In the genomic region with DNA sequence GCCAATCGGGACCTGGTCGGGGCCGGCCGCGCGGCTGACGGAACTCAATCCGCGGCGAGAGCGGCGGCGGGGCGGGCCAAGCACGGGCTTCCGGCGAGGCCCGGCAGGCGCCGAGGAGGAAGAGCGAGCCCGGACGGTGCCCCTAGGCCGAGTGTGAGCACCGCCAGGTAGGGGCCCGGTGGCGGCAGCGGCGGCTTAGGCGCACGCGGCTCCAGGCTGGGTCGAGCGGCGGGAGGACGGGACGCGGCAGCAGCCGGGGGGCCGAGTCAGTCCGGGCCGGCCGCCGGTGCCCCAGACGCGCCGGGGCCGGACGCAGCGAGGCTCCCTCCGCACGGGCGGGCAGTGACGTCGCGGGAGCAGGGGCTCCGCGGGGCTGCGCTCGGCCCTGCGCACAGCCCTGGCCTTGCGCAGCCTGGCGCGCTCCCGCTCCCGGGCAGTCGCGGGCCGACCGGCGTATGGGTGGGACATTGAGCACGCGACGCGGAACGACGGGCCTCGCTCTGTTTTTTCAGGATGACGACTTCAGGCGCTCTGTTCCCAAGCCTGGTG, we compare ENCODE assay signal across 7 mouse cellular contexts. TPM values are rescaled to one million over a fixed set of nuclear protein-coding genes. Genes with fewer than 3 reads are reported as not detected.
DNase-seq lines count a peak whose midpoint lies in the region; ATAC-seq and TF ChIP-seq lines count a peak whose summit lies in the region.

No protein-coding gene starts in this region.

- peaks cover 20% of the 10 kb centered on the region for H3K4me1 ChIP-seq in liver, adult 2 months (ENCODE audit: control insufficient read depth, insufficient read depth, low read length)
- H3K4me1 ChIP-seq in brown adipose tissue, adult 24 weeks (ENCODE audit: control insufficient read depth, insufficient read depth, insufficient read length, low read length), result peaks cover 11% of the 10 kb centered on the region
- H3K4me1 ChIP-seq in forebrain, embryonic 14.5 days (ENCODE audit: control insufficient read depth, insufficient read depth, low read length), result peaks cover 10% of the 10 kb centered on the region
- peaks cover 19% of the 10 kb centered on the region for H3K4me1 ChIP-seq in liver, embryonic 16.5 days (ENCODE audit: control insufficient read depth, low read depth, low read length)

- H3K36me3 ChIP-seq in liver, adult 2 months (ENCODE audit: control insufficient read depth, insufficient read depth, low read length), result peaks cover 5% of the 10 kb centered on the region; the same call in 1 of the 2 replicates
- peaks cover 40% of the 10 kb centered on the region for H3K36me3 ChIP-seq in forebrain, embryonic 14.5 days (ENCODE audit: control insufficient read depth, insufficient read depth, low read length)
- peaks cover 13% of the 10 kb centered on the region for H3K36me3 ChIP-seq in liver, embryonic 16.5 days (ENCODE audit: control insufficient read depth, insufficient read depth)

- peak overlapping the region; percentile 91 for H3K4me3 ChIP-seq in liver, adult 2 months (ENCODE audit: insufficient read depth, low read depth, low read length)
- peak overlapping the region; percentile 92 for H3K4me3 ChIP-seq in brown adipose tissue, adult 24 weeks (ENCODE audit: insufficient read depth, low read depth, low read length)
- H3K4me3 ChIP-seq in forebrain, embryonic 14.5 days (ENCODE audit: low read depth, low read length), result peak overlapping the region; percentile 97
- H3K4me3 ChIP-seq in liver, embryonic 16.5 days (ENCODE audit: low read depth, low read length), result peak overlapping the region; percentile 97

- peak overlapping the region; percentile 98 for H3K4me2 ChIP-seq in forebrain, embryonic 14.5 days (ENCODE audit: low read length)
- H3K4me2 ChIP-seq in liver, embryonic 16.5 days (ENCODE audit: low read depth, low read length), result peak overlapping the region; percentile 89

- TF ChIP-seq CTCF in liver, adult 2 months (IDR thresholded peaks at IDR 0.05; ENCODE audit: low read depth, low read length), result no peak

- ATAC-seq in forebrain, embryonic 14.5 days, result peak; percentile 70
- ATAC-seq in liver, embryonic 16.5 days (ENCODE audit: low read depth), result peak; percentile 71

- DNase-seq in liver, adult 2 months (ENCODE audit: extremely low read depth, low read depth, low spot score), result no peak
- no peak for DNase-seq in liver
- DNase-seq in forebrain, embryonic 14.5 days (ENCODE audit: low spot score), result peak; percentile 33
- no peak for DNase-seq in ovary, postnatal 14 days (ENCODE audit: low spot score)
- no peak for DNase-seq in thymus, postnatal 14 days

- TF ChIP-seq POLR2A in liver, adult 2 months (IDR thresholded peaks at IDR 0.05; ENCODE audit: extremely low read depth, insufficient read depth, low read length), result peak; percentile 77; the same call in 1 of the 2 replicates

- WGBS in liver, adult 2 months, result 1% methylated on average over 71 of the region's 80 CpGs
- WGBS in forebrain, embryonic 14.5 days, result under 1% methylated on average over 56 of the region's 80 CpGs
- under 1% methylated on average over 75 of the region's 80 CpGs for WGBS in liver, embryonic 16.5 days (ENCODE audit: insufficient replicate concordance)

- H3K9ac ChIP-seq in liver, adult 2 months (ENCODE audit: low read depth, low read length), result peak overlapping the region; percentile 99
- H3K9ac ChIP-seq in forebrain, embryonic 14.5 days (ENCODE audit: low read length), result peak overlapping the region; percentile 96
- peak overlapping the region; percentile 97 for H3K9ac ChIP-seq in liver, embryonic 16.5 days (ENCODE audit: low read depth, low read length)

- peak overlapping the region; percentile 86 for H3K27ac ChIP-seq in liver, adult 2 months (replicated peaks; ENCODE audit: insufficient read depth, low read depth, low read length)
- peak overlapping the region; percentile 89 for H3K27ac ChIP-seq in brown adipose tissue, adult 24 weeks (replicated peaks; ENCODE audit: low read depth, low read length)
- peak overlapping the region; percentile 87 for H3K27ac ChIP-seq in forebrain, embryonic 14.5 days (ENCODE audit: low read depth, low read length)
- H3K27ac ChIP-seq in liver, embryonic 16.5 days (ENCODE audit: low read length), result peak overlapping the region; percentile 94

- no peaks in the 10 kb centered on the region for H3K27me3 ChIP-seq in liver, adult 2 months (ENCODE audit: control insufficient read depth, insufficient read depth, low read length)
- no peaks in the 10 kb centered on the region for H3K27me3 ChIP-seq in forebrain, embryonic 14.5 days (replicated peaks; ENCODE audit: control insufficient read depth, insufficient read depth, low read length)
- no peaks in the 10 kb centered on the region for H3K27me3 ChIP-seq in liver, embryonic 16.5 days (ENCODE audit: control insufficient read depth, insufficient read depth, low read depth, low read length)

- H3K79me2 ChIP-seq in liver, adult 2 months (ENCODE audit: control insufficient read depth, insufficient read depth, low read length), result peaks cover 12% of the 10 kb centered on the region

- no peaks in the 10 kb centered on the region for H3K9me3 ChIP-seq in forebrain, embryonic 14.5 days (replicated peaks; ENCODE audit: control insufficient read depth, low read length)
- H3K9me3 ChIP-seq in liver, embryonic 16.5 days (replicated peaks; ENCODE audit: control insufficient read depth, low read length), result no peaks in the 10 kb centered on the region

RNA-seq across cellular contexts. Expression of a gene that starts 0.3 kb away (rescaled TPM):
- 30.7 and 37.1 TPM in 2 replicates for total RNA-seq in liver, adult 2 months (2014; rRNA removed)
- 95.4 and 107 TPM in 2 replicates for polyA plus RNA-seq in liver, adult 2 months (2012; rRNA removed)
- polyA plus RNA-seq in brown adipose tissue, adult 24 weeks (2012; ENCODE audit: insufficient read depth, insufficient read length, missing spikeins), result 65.9 and 105 TPM in 2 replicates
- polyA plus RNA-seq in forebrain, embryonic 14.5 days (2014; fragmentation: Nextera tagmentation; extraction: Ambion mirVana), result 147 and 149 TPM in 2 replicates
- polyA plus RNA-seq in liver, embryonic 16.5 days (2015; fragmentation: Nextera tagmentation; extraction: Ambion mirVana), result 91.4 and 96.6 TPM in 2 replicates

RNA-seq across cellular contexts. Expression of a gene that starts 52.5 kb away (rescaled TPM):
- total RNA-seq in liver, adult 2 months (2014; rRNA removed), result 21.4 and 21.9 TPM in 2 replicates
- 14.0 and 15.0 TPM in 2 replicates for polyA plus RNA-seq in liver, adult 2 months (2012; rRNA removed)
- polyA plus RNA-seq in brown adipose tissue, adult 24 weeks (2012; ENCODE audit: insufficient read depth, insufficient read length, missing spikeins), result 27.2 and 38.7 TPM in 2 replicates
- polyA plus RNA-seq in forebrain, embryonic 14.5 days (2014; fragmentation: Nextera tagmentation; extraction: Ambion mirVana), result 59.9 and 66.0 TPM in 2 replicates
- 8.7 and 10.2 TPM in 2 replicates for polyA plus RNA-seq in liver, embryonic 16.5 days (2015; fragmentation: Nextera tagmentation; extraction: Ambion mirVana)

RNA-seq across cellular contexts. Expression of a gene that starts 54.1 kb away (rescaled TPM):
- total RNA-seq in liver, adult 2 months (2014; rRNA removed), result 0.65 and 0.74 TPM in 2 replicates
- polyA plus RNA-seq in liver, adult 2 months (2012; rRNA removed), result 1.6 and 4.0 TPM in 2 replicates
- polyA plus RNA-seq in brown adipose tissue, adult 24 weeks (2012; ENCODE audit: insufficient read depth, insufficient read length, missing spikeins), result 3.2 and 7.3 TPM in 2 replicates
- polyA plus RNA-seq in forebrain, embryonic 14.5 days (2014; fragmentation: Nextera tagmentation; extraction: Ambion mirVana), result 2.7 and 3.5 TPM in 2 replicates
- 2.0 and 2.6 TPM in 2 replicates for polyA plus RNA-seq in liver, embryonic 16.5 days (2015; fragmentation: Nextera tagmentation; extraction: Ambion mirVana)
